Mouse (Mus musculus) cerebellum, adult 2 months (tissue): ENCODE results near the gene Tada1. TPM values are rescaled to one million over a fixed set of nuclear protein-coding genes. Genes with fewer than 3 reads are reported as not detected.

Experiments
- DNase-seq, 2 experiments: peaks; one replicate each; pipeline ENCODE4 v3.0.0; 2021
- H3K27ac ChIP-seq: fragments of 200-500 bp; 2 replicates; pipeline ENCODE4 v1.5.1; 2012; ENCODE audit warnings: low read length, control low read depth, inconsistent platforms; ENCODE audit not compliant: insufficient read depth
- H3K27me3 ChIP-seq: fragments of 200-500 bp; 2 replicates; pipeline ENCODE4 v1.6.1; 2012; ENCODE audit warnings: inconsistent platforms, mild to moderate bottlenecking, low read length, moderate library complexity; ENCODE audit not compliant: control insufficient read depth, insufficient read depth
- H3K4me1 ChIP-seq: fragments of 200-500 bp; 2 replicates; pipeline ENCODE4 v1.6.1; 2011; ENCODE audit warnings: low read length; ENCODE audit not compliant: control insufficient read depth, insufficient read depth
- H3K4me3 ChIP-seq: fragments of 200-500 bp; replicated peaks from 2 replicates; pipeline ENCODE3; 2011; ENCODE audit warnings: mild to moderate bottlenecking, low read depth, low read length, control low read depth; ENCODE audit not compliant: insufficient read depth
- CTCF ChIP-seq: fragments of 200-500 bp; IDR thresholded peaks from 2 replicates; pipeline ENCODE4 v1.5.1; 2011; ENCODE audit warnings: low read depth, mild to moderate bottlenecking, control low read depth, low read length, moderate library complexity, borderline replicate concordance; ENCODE audit not compliant: insufficient read depth
- POLR2A ChIP-seq: fragments of 200-500 bp; IDR thresholded peaks from 2 replicates; pipeline ENCODE4 v1.6.1; 2011; ENCODE audit warnings: low read length, control low read depth, borderline replicate concordance; ENCODE audit not compliant: insufficient read depth
- WGBS: fragments of 180-500 bp; shearing (Covaris S2); methylation state at CpG from one replicate; pipeline ENCODE4 v1.1.7; 2018; 5-methylcytosine and 5-hydroxymethylcytosine counted together
- polyA plus RNA-seq: library from polyadenylated mRNA; depleted of rRNA; stranded (reverse); fragments of >200 nt; gene quantifications from 2 replicates; pipeline ENCODE4 v1.2.3, GENCODE M21; 2012

Tada1 gene
- polyA plus RNA-seq, 1 experiment, result 50.2 TPM

- Histone ChIP-seq H3K4me1 (peaks cover 10% of the 10 kb centered on the region; the same call in 1 of the 2 replicates), H3K27ac (no peak overlapping the region), H3K4me3 (no peak overlapping the region), H3K27me3 (no peaks in the 10 kb centered on the region)
- WGBS, result 89% methylated on average over 3 of the region's 3 CpGs
- no peak for DNase-seq
- no peak for TF ChIP-seq POLR2A
- no peak for TF ChIP-seq CTCF
These were observed 24.9 kb downstream of the Tada1 start for GRCm38 (mm10) chr1:166403846-166404245.

DNA sequence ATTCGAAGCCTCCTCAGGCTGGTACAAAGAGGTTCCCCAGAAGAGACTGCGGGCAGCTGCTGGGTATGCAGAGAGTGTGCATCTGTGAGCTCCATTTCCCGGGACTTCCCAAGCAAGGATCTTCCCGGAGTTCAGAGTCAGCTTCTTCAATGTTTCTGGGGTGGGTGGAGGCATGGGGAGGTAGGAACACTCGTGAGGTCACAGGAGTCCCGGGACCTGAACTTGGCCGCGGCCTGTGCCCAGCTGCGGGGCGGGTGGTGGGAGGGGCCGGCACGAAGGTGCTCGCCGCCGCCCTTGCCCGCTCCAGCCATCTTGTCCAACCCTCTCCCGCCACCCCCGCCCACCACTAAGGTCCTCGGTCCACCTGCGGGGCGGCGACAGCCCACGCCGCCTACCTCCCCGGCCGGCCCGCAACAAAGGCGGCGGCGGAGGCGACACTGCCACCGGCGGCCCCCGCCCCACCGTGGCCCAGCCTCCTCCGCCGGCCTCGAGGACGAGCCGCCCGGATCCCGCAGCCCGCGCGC lies 30.3 kb downstream of the Tada1 start:
- Histone ChIP-seq H3K4me1 (no peaks in the 10 kb centered on the region), H3K27me3 (no peaks in the 10 kb centered on the region), H3K4me3 (peak overlapping the region; percentile 73), H3K27ac (no peak overlapping the region; the same call in 1 of the 2 replicates)
- TF ChIP-seq POLR2A, result no peak
- no peak for TF ChIP-seq CTCF
- under 1% methylated on average over 43 of the region's 45 CpGs for WGBS
- DNase-seq, result no peak

DNA sequence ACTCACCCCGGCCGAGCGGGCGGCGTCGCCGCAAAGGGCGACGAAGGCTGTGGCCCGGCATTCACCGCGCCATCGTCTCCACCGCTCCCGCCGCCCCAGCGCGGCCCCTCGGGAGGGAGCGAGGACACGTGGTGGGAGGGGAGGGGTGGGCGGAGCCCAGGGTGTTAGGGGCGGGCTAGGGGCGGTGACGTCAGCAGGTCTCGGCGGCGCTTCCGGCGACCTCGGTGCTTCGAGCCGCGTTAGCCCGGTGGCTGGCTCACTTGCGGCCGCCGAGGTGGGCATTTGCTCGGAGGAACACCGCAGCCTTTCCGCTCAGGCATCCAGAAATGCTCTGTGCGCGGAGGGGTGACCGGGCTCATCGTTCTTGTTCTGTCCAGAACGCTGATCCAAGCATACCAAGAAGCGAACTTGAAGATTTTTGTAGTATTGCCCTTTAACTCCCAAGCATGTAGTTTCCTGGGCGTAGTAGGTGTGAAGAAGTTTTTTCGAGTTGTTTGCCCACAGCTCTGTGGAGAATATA lies 30.9 kb downstream of the Tada1 start, which contains the start of gene Pogk:
Gene Pogk, minus strand, starts transcription at position 163 of the 520 bp plus-strand sequence.
- H3K4me3 ChIP-seq, result peak within 1 kb of the TSS; percentile 73
- H3K27ac ChIP-seq, result no peak within 1 kb of the TSS; the same call in 1 of the 2 replicates
- no peaks in the 10 kb centered on the region for H3K4me1 ChIP-seq
- DNase-seq, result peak; percentile 80 to 83
- H3K27me3 ChIP-seq, result no peaks in the 10 kb centered on the region
- TF ChIP-seq CTCF, result no peak
- TF ChIP-seq POLR2A, result peak; percentile 73
- WGBS, result under 1% methylated on average over 44 of the region's 49 CpGs

- DNase-seq, result no peak
These were observed 32.6 kb downstream of the Tada1 start for GRCm38 (mm10) chr1:166411541-166411940.

GRCm38 (mm10) chr1:166412266-166412665 lies 33.4 kb downstream of the Tada1 start:
- TF ChIP-seq CTCF (no peak), POLR2A (no peak)
- WGBS, result 97% methylated on average over 3 of the region's 3 CpGs
- Histone ChIP-seq H3K27ac (no peak overlapping the region), H3K27me3 (no peaks in the 10 kb centered on the region), H3K4me3 (no peak overlapping the region), H3K4me1 (no peaks in the 10 kb centered on the region)
- no peak for DNase-seq

More at GRCm38 (mm10) chr1:166411541-166411940, 32.6 kb downstream of the Tada1 start:
- Histone ChIP-seq H3K4me1 (no peaks in the 10 kb centered on the region), H3K27me3 (no peaks in the 10 kb centered on the region), H3K27ac (no peak overlapping the region), H3K4me3 (no peak overlapping the region)
- TF ChIP-seq POLR2A (no peak), CTCF (no peak)
- 96% methylated on average over 1 of the region's 1 CpGs for WGBS

DNA sequence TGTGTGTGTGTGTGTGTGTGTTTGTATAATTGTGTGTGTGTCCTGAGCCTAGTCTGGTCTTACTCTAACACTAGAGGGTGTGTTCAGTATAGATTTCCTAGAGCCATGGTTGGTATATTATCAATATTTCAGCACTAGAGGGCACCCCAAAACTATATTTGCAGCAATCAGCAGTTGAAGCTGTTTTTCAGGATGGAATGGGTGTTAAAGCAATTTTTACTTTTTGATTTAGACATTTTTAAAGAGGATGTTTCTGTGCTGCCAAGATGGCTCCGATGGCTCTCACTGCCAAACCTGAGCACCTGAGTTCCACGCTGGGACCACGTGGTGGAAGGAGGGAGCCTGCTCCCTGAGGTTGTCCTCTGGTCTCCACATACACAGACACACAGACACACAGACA lies 50.2 kb downstream of the Tada1 start:
- Histone ChIP-seq H3K27ac (no peak overlapping the region), H3K4me1 (0 out of 2 replicates have a peak, but pooled peaks cover 3% of the 10 kb centered on the region), H3K4me3 (no peak overlapping the region), H3K27me3 (no peaks in the 10 kb centered on the region)
- peak in 1 of 2 experiments; percentile 40 for DNase-seq
- 12% methylated on average over 3 of the region's 3 CpGs for WGBS
- TF ChIP-seq CTCF (peak; percentile 40; the same call in 1 of the 2 replicates), POLR2A (no peak)

DNA sequence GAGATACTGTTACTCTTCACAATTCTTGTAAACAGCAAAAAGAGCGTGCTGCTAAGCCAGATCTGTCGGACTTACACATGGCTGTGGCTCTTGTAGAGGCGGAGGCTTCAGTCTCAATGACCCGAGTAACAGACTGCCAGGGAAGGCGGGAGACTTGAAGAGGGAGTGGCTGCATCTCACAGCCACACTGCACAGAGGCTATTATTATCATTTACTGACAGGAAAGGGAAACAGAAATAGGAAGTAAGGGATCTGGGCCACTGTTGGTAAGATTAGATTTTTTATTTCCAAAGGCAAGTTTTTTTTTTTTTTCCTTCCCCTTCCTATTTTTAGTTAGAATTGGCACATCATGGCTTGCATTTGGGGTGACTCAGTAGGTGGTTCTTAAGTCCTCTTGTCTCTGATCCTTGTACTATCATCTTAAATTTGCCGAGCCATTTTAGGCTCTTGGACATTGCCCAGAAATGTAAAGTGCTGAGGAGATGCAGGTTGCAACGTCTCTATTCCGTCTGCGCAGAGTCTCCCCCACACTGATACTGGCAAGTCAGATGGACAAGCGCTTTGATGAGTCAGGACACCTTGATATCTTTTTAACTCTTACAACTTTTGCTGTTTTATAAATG lies 51.0 kb downstream of the Tada1 start:
- H3K27me3 ChIP-seq, result no peaks in the 10 kb centered on the region
- DNase-seq, result no peak
- TF ChIP-seq POLR2A, result no peak
- TF ChIP-seq CTCF, result no peak
- no peak overlapping the region for H3K27ac ChIP-seq
- 0 out of 2 replicates have a peak, but pooled peaks cover 3% of the 10 kb centered on the region for H3K4me1 ChIP-seq
- H3K4me3 ChIP-seq, result no peak overlapping the region
- 30% methylated on average over 10 of the region's 10 CpGs for WGBS

- Histone ChIP-seq H3K4me1 (no peaks in the 10 kb centered on the region), H3K27me3 (no peaks in the 10 kb centered on the region), H3K4me3 (no peak overlapping the region), H3K27ac (no peak overlapping the region)
- WGBS, result 66% methylated on average over 6 of the region's 6 CpGs
- TF ChIP-seq POLR2A, result no peak
- TF ChIP-seq CTCF, result no peak
- no peak for DNase-seq
These were observed 60.5 kb downstream of the Tada1 start for GRCm38 (mm10) chr1:166439426-166439825.
